Mouse (Mus musculus) lung, postnatal 10 days (tissue): Measurements from ENCODE around the gene Shisa6.

Source experiments
- DNase-seq: peaks from one replicate; pipeline ENCODE4 v3.0.0; 2021

Gene Shisa6

GRCm38 (mm10) chr11:66222133-66222532 is 303.6 kb downstream of the Shisa6 start:
- no peak for DNase-seq

- DNase-seq = no peak
Observed at GRCm38 (mm10) chr11:66218469-66218868, 307.3 kb downstream of the Shisa6 start.

GRCm38 (mm10) chr11:66188627-66189287 is 337.0 kb downstream of the Shisa6 start:
- DNase-seq = peak; percentile 90

- no peak for DNase-seq
Observed at GRCm38 (mm10) chr11:66188146-66188545, 337.6 kb downstream of the Shisa6 start.

- DNase-seq = no peak
Observed at GRCm38 (mm10) chr11:66177781-66178180, 348.0 kb downstream of the Shisa6 start.

GRCm38 (mm10) chr11:66167801-66168651 is 357.7 kb downstream of the Shisa6 start, which contains the start of gene Dnah9:
Gene Dnah9 (minus strand): TSS chr11:66168551.
- peak; percentile 87 for DNase-seq

- no peak for DNase-seq
Observed at GRCm38 (mm10) chr11:66164022-66164421, 361.7 kb downstream of the Shisa6 start.
